Mouse (Mus musculus): ENCODE measurements at regions not wholly inside any gene's neighbourhood (a gene's known extent, or its start where the extent isn't known, plus 50 kb on each side); places are given as distances from the start of the nearest gene placed in this dataset.

DNA sequence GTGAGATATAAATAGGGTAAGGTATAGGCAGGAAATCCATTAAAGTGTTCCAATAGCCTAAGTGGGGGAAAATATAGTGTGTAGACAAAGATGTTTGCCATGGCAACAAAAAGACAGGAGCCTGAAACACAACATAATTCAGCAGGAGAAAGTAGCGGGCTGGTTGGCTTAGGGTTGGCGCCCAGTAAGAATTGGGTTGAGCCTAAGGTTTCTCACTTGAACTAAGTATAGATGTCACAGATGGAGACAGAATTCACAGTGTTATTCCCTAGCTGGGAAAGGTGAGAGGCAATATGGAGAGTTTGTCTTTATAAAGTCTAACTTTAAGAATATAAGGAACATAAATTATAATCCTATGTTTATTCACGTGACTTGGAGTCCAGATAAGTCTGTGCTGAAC lies 64.8 kb upstream of the Ogfrl1 start:
- H3K4me1 ChIP-seq (ENCODE audit: control insufficient read depth, insufficient read depth, low read length): no peaks in the 10 kb centered on the region
- H3K36me3 ChIP-seq (ENCODE audit: control insufficient read depth, insufficient read depth, low read length): no peaks in the 10 kb centered on the region
- no peak overlapping the region for H3K27ac ChIP-seq (ENCODE audit: low read length)
- H3K9me3 ChIP-seq (replicated peaks; ENCODE audit: control insufficient read depth, low read length, poor library complexity, severe bottlenecking): no peaks in the 10 kb centered on the region
- H3K9ac ChIP-seq (ENCODE audit: low read depth, low read length): no peak overlapping the region
- no peak for ATAC-seq
- no peak overlapping the region for H3K4me3 ChIP-seq (ENCODE audit: low read depth, low read length)
- no peaks in the 10 kb centered on the region for H3K27me3 ChIP-seq (ENCODE audit: control insufficient read depth, insufficient read depth, low read depth, low read length)
- H3K4me2 ChIP-seq (ENCODE audit: low read length): no peak overlapping the region
- WGBS: 96% methylated on average over 3 of the region's 3 CpGs

DNA sequence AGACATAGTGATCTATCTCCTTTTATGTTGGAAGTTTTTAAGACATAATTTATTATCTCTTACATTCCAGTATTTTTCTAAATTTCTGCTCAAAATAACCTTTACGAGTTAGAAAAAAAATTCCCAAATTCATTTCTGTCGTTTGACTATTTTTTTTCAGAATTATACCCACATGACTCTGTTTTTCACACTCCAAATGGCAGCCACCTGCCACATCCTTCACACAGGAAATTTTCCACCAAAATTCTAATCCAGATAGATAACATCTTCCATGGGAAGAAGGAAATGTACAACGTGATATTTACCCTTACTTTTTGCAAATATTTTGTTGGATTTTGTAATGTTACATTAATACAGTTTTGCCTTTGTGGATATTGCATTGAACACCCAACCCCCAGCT lies 66.5 kb upstream of the Ogfrl1 start:
- Histone ChIP-seq H3K4me1 (ENCODE audit: control insufficient read depth, insufficient read depth, low read length) (no peaks in the 10 kb centered on the region), H3K9me3 (replicated peaks; ENCODE audit: control insufficient read depth, low read length, poor library complexity, severe bottlenecking) (no peaks in the 10 kb centered on the region), H3K4me2 (ENCODE audit: low read length) (no peak overlapping the region), H3K9ac (ENCODE audit: low read depth, low read length) (no peak overlapping the region), H3K36me3 (ENCODE audit: control insufficient read depth, insufficient read depth, low read length) (no peaks in the 10 kb centered on the region), H3K4me3 (ENCODE audit: low read depth, low read length) (no peak overlapping the region), H3K27ac (ENCODE audit: low read length) (no peak overlapping the region), H3K27me3 (ENCODE audit: control insufficient read depth, insufficient read depth, low read depth, low read length) (no peaks in the 10 kb centered on the region)
- no peak for ATAC-seq
- 75% methylated on average over 3 of the region's 3 CpGs for WGBS

DNA sequence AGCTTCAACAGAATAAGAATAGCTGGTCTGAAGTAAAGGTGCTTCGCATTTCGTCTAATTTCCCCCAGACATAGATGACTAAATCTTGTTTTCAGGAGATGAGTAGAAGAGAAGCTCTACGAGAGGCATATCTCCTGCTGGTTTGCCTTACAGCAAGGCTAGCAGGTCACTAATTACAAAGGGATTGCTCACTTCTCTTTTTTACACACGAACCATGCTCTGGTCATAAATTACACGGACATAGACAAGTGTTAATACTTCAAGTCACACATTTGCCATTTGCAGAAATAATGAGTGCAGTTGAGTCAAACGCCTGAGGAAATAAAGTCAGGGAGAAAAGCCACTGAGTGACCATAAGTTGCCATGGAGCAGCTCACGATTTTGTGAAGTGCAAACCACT lies 68.8 kb upstream of the Ogfrl1 start:
- Histone ChIP-seq H3K36me3 (ENCODE audit: control insufficient read depth, insufficient read depth, low read length) (no peaks in the 10 kb centered on the region), H3K4me1 (ENCODE audit: control insufficient read depth, insufficient read depth, low read length) (no peaks in the 10 kb centered on the region), H3K4me2 (ENCODE audit: low read length) (no peak overlapping the region), H3K27me3 (ENCODE audit: control insufficient read depth, insufficient read depth, low read depth, low read length) (no peaks in the 10 kb centered on the region), H3K9me3 (replicated peaks; ENCODE audit: control insufficient read depth, low read length, poor library complexity, severe bottlenecking) (no peaks in the 10 kb centered on the region), H3K9ac (ENCODE audit: low read depth, low read length) (no peak overlapping the region), H3K4me3 (ENCODE audit: low read depth, low read length) (no peak overlapping the region), H3K27ac (ENCODE audit: low read length) (no peak overlapping the region)
- ATAC-seq: no peak
- WGBS: 77% methylated on average over 7 of the region's 7 CpGs

DNA sequence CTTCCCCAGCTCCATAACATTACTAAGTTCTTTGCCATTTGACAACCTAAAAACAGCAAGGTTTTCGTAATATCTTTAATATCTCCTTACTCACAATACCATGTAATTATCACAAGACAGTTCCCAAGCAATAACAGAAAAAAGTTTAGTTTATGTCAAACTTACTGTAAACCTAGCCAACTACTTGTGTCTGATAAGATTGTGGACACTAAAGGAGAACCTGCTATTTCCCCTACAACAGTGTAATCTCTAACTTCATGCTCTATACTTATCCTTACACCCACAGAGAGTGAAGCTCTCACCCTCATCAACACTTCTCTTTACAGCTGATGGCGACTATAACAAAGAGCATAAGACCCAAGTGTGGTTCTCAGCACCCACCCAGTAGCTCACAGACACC lies 69.8 kb upstream of the Ogfrl1 start:
- no peak overlapping the region for H3K4me3 ChIP-seq (ENCODE audit: low read depth, low read length)
- H3K36me3 ChIP-seq (ENCODE audit: control insufficient read depth, insufficient read depth, low read length): no peaks in the 10 kb centered on the region
- H3K4me2 ChIP-seq (ENCODE audit: low read length): no peak overlapping the region
- 94% methylated on average over 2 of the region's 2 CpGs for WGBS
- H3K9ac ChIP-seq (ENCODE audit: low read depth, low read length): no peak overlapping the region
- H3K27ac ChIP-seq (ENCODE audit: low read length): no peak overlapping the region
- no peaks in the 10 kb centered on the region for H3K9me3 ChIP-seq (replicated peaks; ENCODE audit: control insufficient read depth, low read length, poor library complexity, severe bottlenecking)
- no peak for ATAC-seq
- H3K4me1 ChIP-seq (ENCODE audit: control insufficient read depth, insufficient read depth, low read length): no peaks in the 10 kb centered on the region
- no peaks in the 10 kb centered on the region for H3K27me3 ChIP-seq (ENCODE audit: control insufficient read depth, insufficient read depth, low read depth, low read length)

DNA sequence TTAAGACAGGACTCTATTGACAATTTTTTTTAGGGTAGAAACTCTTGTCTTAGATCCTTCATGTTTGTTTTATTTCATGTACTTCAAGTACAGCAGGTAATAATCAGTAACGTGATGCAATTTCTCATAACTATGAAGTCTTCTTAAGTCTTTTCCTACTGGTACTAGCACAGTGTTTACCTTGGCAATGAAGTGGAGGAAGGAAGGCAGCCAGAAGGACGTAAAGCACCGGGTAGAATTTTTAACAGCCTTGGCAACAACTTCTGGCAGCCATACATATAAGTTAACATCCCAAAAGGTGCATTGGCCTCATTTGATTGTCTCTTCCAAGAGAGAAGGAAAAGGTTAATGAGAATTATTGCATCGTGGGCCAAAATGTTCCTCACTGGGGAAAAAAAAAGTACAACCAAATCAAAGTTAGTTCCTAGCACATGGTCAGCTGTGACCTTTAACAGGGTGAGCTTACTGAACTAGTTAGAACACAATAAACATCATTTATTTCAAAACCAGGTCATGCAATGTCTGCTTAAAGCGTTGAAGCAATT lies 83.3 kb upstream of the Ogfrl1 start:
- Histone ChIP-seq H3K4me2 (ENCODE audit: low read length) (no peak overlapping the region), H3K27me3 (ENCODE audit: control insufficient read depth, insufficient read depth, low read depth, low read length) (no peaks in the 10 kb centered on the region), H3K9ac (ENCODE audit: low read depth, low read length) (no peak overlapping the region), H3K27ac (ENCODE audit: low read length) (no peak overlapping the region), H3K36me3 (ENCODE audit: control insufficient read depth, insufficient read depth, low read length) (no peaks in the 10 kb centered on the region), H3K9me3 (replicated peaks; ENCODE audit: control insufficient read depth, low read length, poor library complexity, severe bottlenecking) (no peaks in the 10 kb centered on the region), H3K4me1 (ENCODE audit: control insufficient read depth, insufficient read depth, low read length) (no peaks in the 10 kb centered on the region), H3K4me3 (ENCODE audit: low read depth, low read length) (no peak overlapping the region)
- 87% methylated on average over 5 of the region's 5 CpGs for WGBS
- ATAC-seq: no peak

DNA sequence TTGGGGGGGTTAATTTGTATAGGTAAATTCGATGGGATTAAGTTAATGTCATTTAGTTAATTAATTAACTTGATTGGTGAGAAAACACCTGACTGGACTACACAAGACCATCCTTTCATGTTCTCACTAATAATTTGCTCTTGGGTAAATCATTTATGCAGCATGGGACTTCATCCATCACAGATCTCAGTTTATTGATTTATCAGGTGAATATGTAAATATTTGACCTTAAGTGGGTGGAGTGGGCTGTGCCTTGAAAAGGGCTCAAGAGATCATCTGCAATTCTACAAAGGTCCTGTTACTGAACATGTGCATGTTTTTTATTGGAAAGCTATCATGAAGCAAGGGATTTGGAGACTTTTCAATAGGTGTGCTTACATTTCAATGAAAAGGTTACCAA lies 87.0 kb upstream of the Ogfrl1 start:
- no peak overlapping the region for H3K27ac ChIP-seq (ENCODE audit: low read length)
- H3K4me3 ChIP-seq (ENCODE audit: low read depth, low read length): no peak overlapping the region
- no peak for ATAC-seq
- H3K27me3 ChIP-seq (ENCODE audit: control insufficient read depth, insufficient read depth, low read depth, low read length): no peaks in the 10 kb centered on the region
- no peak overlapping the region for H3K4me2 ChIP-seq (ENCODE audit: low read length)
- H3K36me3 ChIP-seq (ENCODE audit: control insufficient read depth, insufficient read depth, low read length): no peaks in the 10 kb centered on the region
- H3K4me1 ChIP-seq (ENCODE audit: control insufficient read depth, insufficient read depth, low read length): no peaks in the 10 kb centered on the region
- H3K9me3 ChIP-seq (replicated peaks; ENCODE audit: control insufficient read depth, low read length, poor library complexity, severe bottlenecking): no peaks in the 10 kb centered on the region
- WGBS: 56% methylated on average over 1 of the region's 1 CpGs
- no peak overlapping the region for H3K9ac ChIP-seq (ENCODE audit: low read depth, low read length)

DNA sequence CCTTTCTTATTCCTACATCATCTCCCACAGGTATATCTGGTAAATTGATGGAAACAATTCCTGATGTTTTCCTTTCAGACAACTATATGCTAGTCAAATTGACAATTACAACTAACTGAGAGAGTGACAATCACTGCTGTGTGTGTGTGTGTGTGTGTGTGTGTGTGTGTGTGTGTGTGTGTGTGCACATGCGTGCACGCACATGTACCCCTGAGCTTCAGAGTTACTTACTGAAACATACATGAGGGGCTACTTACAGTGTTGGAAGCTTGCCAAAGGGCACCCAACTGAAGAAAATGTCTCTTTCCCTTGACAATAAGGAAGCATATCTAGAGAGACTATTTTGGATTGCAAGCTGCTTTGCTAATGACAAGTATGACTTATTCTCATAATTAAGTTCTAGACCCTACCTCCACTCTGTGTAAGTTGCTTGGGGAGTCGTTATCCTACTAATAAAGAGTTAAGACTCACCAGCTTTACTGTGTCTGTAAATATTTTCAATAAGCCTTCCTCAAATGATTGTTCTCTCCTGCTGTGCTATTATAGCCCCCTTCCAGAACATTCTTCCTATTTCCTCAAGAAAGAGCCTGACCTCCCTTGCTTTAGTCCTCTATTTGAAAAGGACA lies 87.7 kb upstream of the Ogfrl1 start:
- Histone ChIP-seq H3K4me2 (ENCODE audit: low read length) (no peak overlapping the region), H3K27ac (ENCODE audit: low read length) (no peak overlapping the region), H3K4me3 (ENCODE audit: low read depth, low read length) (no peak overlapping the region), H3K36me3 (ENCODE audit: control insufficient read depth, insufficient read depth, low read length) (no peaks in the 10 kb centered on the region), H3K4me1 (ENCODE audit: control insufficient read depth, insufficient read depth, low read length) (no peaks in the 10 kb centered on the region), H3K27me3 (ENCODE audit: control insufficient read depth, insufficient read depth, low read depth, low read length) (no peaks in the 10 kb centered on the region), H3K9me3 (replicated peaks; ENCODE audit: control insufficient read depth, low read length, poor library complexity, severe bottlenecking) (no peaks in the 10 kb centered on the region), H3K9ac (ENCODE audit: low read depth, low read length) (no peak overlapping the region)
- WGBS: 70% methylated on average over 3 of the region's 3 CpGs
- ATAC-seq: no peak

DNA sequence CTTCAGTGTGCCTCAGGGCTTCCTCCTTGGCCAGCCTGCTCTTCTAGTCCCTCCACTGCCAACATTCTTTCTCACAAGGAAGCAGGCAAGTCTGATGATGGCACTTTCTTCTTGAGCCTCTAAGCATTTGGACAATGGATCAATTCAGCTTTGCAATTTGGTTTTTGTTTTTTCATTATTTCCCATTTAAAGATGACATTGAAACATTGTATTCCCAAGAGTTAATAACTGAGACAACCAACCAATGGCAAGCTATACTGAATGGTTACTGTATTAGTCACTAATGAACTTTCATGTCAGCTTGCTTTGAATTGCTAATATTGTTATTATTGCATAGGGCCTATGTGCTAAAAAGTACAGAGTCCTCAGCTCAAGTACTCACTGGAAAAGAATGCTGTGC lies 89.5 kb upstream of the Ogfrl1 start:
- ATAC-seq: no peak
- H3K4me3 ChIP-seq (ENCODE audit: low read depth, low read length): no peak overlapping the region
- H3K9ac ChIP-seq (ENCODE audit: low read depth, low read length): no peak overlapping the region
- no peak overlapping the region for H3K4me2 ChIP-seq (ENCODE audit: low read length)
- no peaks in the 10 kb centered on the region for H3K36me3 ChIP-seq (ENCODE audit: control insufficient read depth, insufficient read depth, low read length)
- H3K27me3 ChIP-seq (ENCODE audit: control insufficient read depth, insufficient read depth, low read depth, low read length): no peaks in the 10 kb centered on the region
- H3K9me3 ChIP-seq (replicated peaks; ENCODE audit: control insufficient read depth, low read length, poor library complexity, severe bottlenecking): no peaks in the 10 kb centered on the region
- H3K4me1 ChIP-seq (ENCODE audit: control insufficient read depth, insufficient read depth, low read length): peaks cover 9% of the 10 kb centered on the region
- H3K27ac ChIP-seq (ENCODE audit: low read length): no peak overlapping the region

DNA sequence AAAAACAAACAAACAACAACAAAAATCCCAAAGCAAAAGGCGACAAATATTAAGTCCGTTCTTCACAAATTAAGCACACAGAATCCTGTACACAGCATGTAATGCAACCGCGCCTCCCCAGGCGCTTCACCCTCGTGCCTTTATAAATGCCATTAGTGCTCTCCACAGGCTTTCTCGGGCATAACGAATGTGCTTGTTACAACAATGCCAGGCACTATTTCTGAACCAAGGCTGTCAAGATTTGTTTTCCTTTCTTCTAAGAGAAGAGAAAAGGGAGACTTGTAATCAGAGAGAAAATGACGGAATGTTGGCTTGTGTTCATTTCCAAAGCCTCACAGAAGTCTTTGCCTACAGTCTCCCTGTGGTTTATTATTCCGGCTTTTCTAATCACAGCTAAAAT lies 93.1 kb upstream of the Ogfrl1 start:
- peak; percentile 93 for ATAC-seq
- Histone ChIP-seq H3K4me1 (ENCODE audit: control insufficient read depth, insufficient read depth, low read length) (peaks cover 9% of the 10 kb centered on the region), H3K27ac (ENCODE audit: low read length) (no peak overlapping the region), H3K9ac (ENCODE audit: low read depth, low read length) (no peak overlapping the region), H3K4me2 (ENCODE audit: low read length) (peak overlapping the region; percentile 39), H3K36me3 (ENCODE audit: control insufficient read depth, insufficient read depth, low read length) (no peaks in the 10 kb centered on the region), H3K4me3 (ENCODE audit: low read depth, low read length) (peak overlapping the region; percentile 11), H3K27me3 (ENCODE audit: control insufficient read depth, insufficient read depth, low read depth, low read length) (no peaks in the 10 kb centered on the region), H3K9me3 (replicated peaks; ENCODE audit: control insufficient read depth, low read length, poor library complexity, severe bottlenecking) (0 out of 2 replicates have a peak, but pooled peaks cover 4% of the 10 kb centered on the region)
- WGBS: 35% methylated on average over 10 of the region's 10 CpGs

All from midbrain, embryonic 16.5 days (tissue).